Mouse (Mus musculus): ENCODE data around the gene Ifi27l2b. TPM values are rescaled to one million over a fixed set of nuclear protein-coding genes. Genes with fewer than 3 reads are reported as not detected.
A peak's percentile ranks its signal among the peaks of the same experiment; 100 is the strongest.

Ifi27l2b gene
- polyA plus RNA-seq (2015; fragmentation: Nextera tagmentation; extraction: Ambion mirVana) = not detected in 2 replicates

- Histone ChIP-seq H3K27me3 (ENCODE audit: insufficient read depth, low read length) (no peaks in the 10 kb centered on the region), H3K4me2 (ENCODE audit: low read length) (no peak within 1 kb of the TSS), H3K9ac (ENCODE audit: low read depth, low read length) (no peak within 1 kb of the TSS), H3K9me3 (replicated peaks; ENCODE audit: low read length) (no peaks in the 10 kb centered on the region), H3K4me1 (replicated peaks; ENCODE audit: insufficient read depth, low read length) (no peaks in the 10 kb centered on the region), H3K36me3 (ENCODE audit: insufficient read depth, low read length) (no peaks in the 10 kb centered on the region), H3K4me3 (replicated peaks; ENCODE audit: low read depth, low read length) (no peak within 1 kb of the TSS), H3K27ac (no peak within 1 kb of the TSS)
- ATAC-seq (replicated peaks; ENCODE audit: low FRiP score, low read depth) (no peak), DNase-seq (ENCODE audit: low spot score) (no peak)
- TF ChIP-seq CTCF (IDR thresholded peaks at IDR 0.05; ENCODE audit: low read depth) = no peak
- WGBS = 60% methylated on average over 3 of the region's 3 CpGs
Observed at GRCm38 (mm10) chr12:103457140-103457539, at the start of gene Ifi27l2b. TSS of gene Ifi27l2b (minus strand) at chr12:103457223.

- TF ChIP-seq CTCF (IDR thresholded peaks at IDR 0.05; ENCODE audit: low read depth) = no peak
- no peaks in the 10 kb centered on the region for H3K9me3 ChIP-seq (replicated peaks; ENCODE audit: low read length)
- H3K4me1 ChIP-seq (replicated peaks; ENCODE audit: insufficient read depth, low read length) = no peaks in the 10 kb centered on the region
- H3K9ac ChIP-seq (ENCODE audit: low read depth, low read length) = no peak overlapping the region
- H3K27me3 ChIP-seq (ENCODE audit: insufficient read depth, low read length) = no peaks in the 10 kb centered on the region
- no peaks in the 10 kb centered on the region for H3K36me3 ChIP-seq (ENCODE audit: insufficient read depth, low read length)
- H3K27ac ChIP-seq = no peak overlapping the region
- H3K4me2 ChIP-seq (ENCODE audit: low read length) = no peak overlapping the region
- no peak for ATAC-seq (replicated peaks; ENCODE audit: low FRiP score, low read depth)
- DNase-seq (ENCODE audit: low spot score) = no peak
- WGBS = 66% methylated on average over 3 of the region's 3 CpGs
- no peak overlapping the region for H3K4me3 ChIP-seq (replicated peaks; ENCODE audit: low read depth, low read length)
Observed at GRCm38 (mm10) chr12:103504402-103504801, 47.4 kb upstream of the Ifi27l2b start.

GRCm38 (mm10) chr12:103503300-103503699 is 46.3 kb upstream of the Ifi27l2b start:
- Histone ChIP-seq H3K4me3 (replicated peaks; ENCODE audit: low read depth, low read length) (no peak overlapping the region), H3K36me3 (ENCODE audit: insufficient read depth, low read length) (no peaks in the 10 kb centered on the region), H3K9ac (ENCODE audit: low read depth, low read length) (no peak overlapping the region), H3K27ac (no peak overlapping the region), H3K4me2 (ENCODE audit: low read length) (no peak overlapping the region), H3K27me3 (ENCODE audit: insufficient read depth, low read length) (no peaks in the 10 kb centered on the region), H3K9me3 (replicated peaks; ENCODE audit: low read length) (no peaks in the 10 kb centered on the region), H3K4me1 (replicated peaks; ENCODE audit: insufficient read depth, low read length) (no peaks in the 10 kb centered on the region)
- 78% methylated on average over 3 of the region's 3 CpGs for WGBS
- no peak for TF ChIP-seq CTCF (IDR thresholded peaks at IDR 0.05; ENCODE audit: low read depth)
- DNase-seq (ENCODE audit: low spot score) = no peak
- no peak for ATAC-seq (replicated peaks; ENCODE audit: low FRiP score, low read depth)

GRCm38 (mm10) chr12:103499261-103499660 is 42.2 kb upstream of the Ifi27l2b start:
- no peak overlapping the region for H3K4me3 ChIP-seq (replicated peaks; ENCODE audit: low read depth, low read length)
- H3K4me2 ChIP-seq (ENCODE audit: low read length) = no peak overlapping the region
- 91% methylated on average over 2 of the region's 2 CpGs for WGBS
- no peaks in the 10 kb centered on the region for H3K9me3 ChIP-seq (replicated peaks; ENCODE audit: low read length)
- H3K9ac ChIP-seq (ENCODE audit: low read depth, low read length) = no peak overlapping the region
- H3K4me1 ChIP-seq (replicated peaks; ENCODE audit: insufficient read depth, low read length) = no peaks in the 10 kb centered on the region
- no peaks in the 10 kb centered on the region for H3K27me3 ChIP-seq (ENCODE audit: insufficient read depth, low read length)
- TF ChIP-seq CTCF (IDR thresholded peaks at IDR 0.05; ENCODE audit: low read depth) = peak; percentile 28; the same call in 1 of the 2 replicates
- no peaks in the 10 kb centered on the region for H3K36me3 ChIP-seq (ENCODE audit: insufficient read depth, low read length)
- ATAC-seq (replicated peaks; ENCODE audit: low FRiP score, low read depth) = no peak
- no peak for DNase-seq (ENCODE audit: low spot score)
- H3K27ac ChIP-seq = no peak overlapping the region

- Histone ChIP-seq H3K27ac (no peak overlapping the region), H3K9ac (ENCODE audit: low read depth, low read length) (no peak overlapping the region), H3K36me3 (ENCODE audit: insufficient read depth, low read length) (no peaks in the 10 kb centered on the region), H3K4me1 (replicated peaks; ENCODE audit: insufficient read depth, low read length) (no peaks in the 10 kb centered on the region), H3K4me2 (ENCODE audit: low read length) (no peak overlapping the region), H3K9me3 (replicated peaks; ENCODE audit: low read length) (no peaks in the 10 kb centered on the region), H3K27me3 (ENCODE audit: insufficient read depth, low read length) (no peaks in the 10 kb centered on the region), H3K4me3 (replicated peaks; ENCODE audit: low read depth, low read length) (no peak overlapping the region)
- WGBS = 60% methylated on average over 5 of the region's 5 CpGs
- no peak for ATAC-seq (replicated peaks; ENCODE audit: low FRiP score, low read depth)
- no peak for TF ChIP-seq CTCF (IDR thresholded peaks at IDR 0.05; ENCODE audit: low read depth)
- no peak for DNase-seq (ENCODE audit: low spot score)
Observed at GRCm38 (mm10) chr12:103498768-103499167, 41.7 kb upstream of the Ifi27l2b start.

GRCm38 (mm10) chr12:103494486-103494885 is 37.5 kb upstream of the Ifi27l2b start:
- Histone ChIP-seq H3K4me1 (replicated peaks; ENCODE audit: insufficient read depth, low read length) (no peaks in the 10 kb centered on the region), H3K9me3 (replicated peaks; ENCODE audit: low read length) (no peaks in the 10 kb centered on the region), H3K27ac (no peak overlapping the region), H3K4me2 (ENCODE audit: low read length) (no peak overlapping the region), H3K4me3 (replicated peaks; ENCODE audit: low read depth, low read length) (no peak overlapping the region), H3K36me3 (ENCODE audit: insufficient read depth, low read length) (no peaks in the 10 kb centered on the region), H3K27me3 (ENCODE audit: insufficient read depth, low read length) (no peaks in the 10 kb centered on the region), H3K9ac (ENCODE audit: low read depth, low read length) (no peak overlapping the region)
- TF ChIP-seq CTCF (IDR thresholded peaks at IDR 0.05; ENCODE audit: low read depth) = peak; percentile 76
- ATAC-seq (replicated peaks; ENCODE audit: low FRiP score, low read depth) (no peak), DNase-seq (ENCODE audit: low spot score) (peak; percentile 49)
- WGBS = 20% methylated on average over 6 of the region's 6 CpGs

- 35% methylated on average over 5 of the region's 5 CpGs for WGBS
- ATAC-seq (replicated peaks; ENCODE audit: low FRiP score, low read depth) = peak; percentile 43; the same call in 1 of the 2 replicates
Observed at GRCm38 (mm10) chr12:103492767-103493166, 35.7 kb upstream of the Ifi27l2b start.

More at GRCm38 (mm10) chr12:103492767-103493166, 35.7 kb upstream of the Ifi27l2b start:
- TF ChIP-seq CTCF (IDR thresholded peaks at IDR 0.05; ENCODE audit: low read depth) = peak; percentile 94
- DNase-seq (ENCODE audit: low spot score) = peak; percentile 86
- Histone ChIP-seq H3K9ac (ENCODE audit: low read depth, low read length) (no peak overlapping the region), H3K4me2 (ENCODE audit: low read length) (no peak overlapping the region), H3K27ac (no peak overlapping the region), H3K9me3 (replicated peaks; ENCODE audit: low read length) (no peaks in the 10 kb centered on the region), H3K36me3 (ENCODE audit: insufficient read depth, low read length) (no peaks in the 10 kb centered on the region), H3K4me1 (replicated peaks; ENCODE audit: insufficient read depth, low read length) (no peaks in the 10 kb centered on the region), H3K27me3 (ENCODE audit: insufficient read depth, low read length) (no peaks in the 10 kb centered on the region), H3K4me3 (replicated peaks; ENCODE audit: low read depth, low read length) (no peak overlapping the region)
